Mouse (Mus musculus) small intestine, adult 2 months (tissue): Measurements from ENCODE around the gene Tenm3.

Experiments
- CTCF ChIP-seq: fragments of 200-500 bp; IDR thresholded peaks from 2 replicates; pipeline ENCODE4 v1.5.1; 2012; ENCODE audit warnings: low read depth, mild to moderate bottlenecking, control low read depth, inconsistent platforms, low read length, moderate library complexity, mixed read lengths; ENCODE audit not compliant: insufficient replicate concordance, insufficient read length; ENCODE audit errors: extremely low read depth
- POLR2A ChIP-seq: fragments of 200-500 bp; IDR thresholded peaks from 2 replicates; pipeline ENCODE4 v1.6.1; 2012; ENCODE audit warnings: low read depth, mild to moderate bottlenecking, control low read depth, inconsistent platforms, low read length, moderate library complexity

GRCm38 (mm10) chr8:48849091-48849616 is 5.4 kb upstream of the Tenm3 start:
- TF ChIP-seq CTCF (no peak), POLR2A (no peak)
